Mouse (Mus musculus): ENCODE data around the gene Elovl2.

The Elovl2 gene

DNA sequence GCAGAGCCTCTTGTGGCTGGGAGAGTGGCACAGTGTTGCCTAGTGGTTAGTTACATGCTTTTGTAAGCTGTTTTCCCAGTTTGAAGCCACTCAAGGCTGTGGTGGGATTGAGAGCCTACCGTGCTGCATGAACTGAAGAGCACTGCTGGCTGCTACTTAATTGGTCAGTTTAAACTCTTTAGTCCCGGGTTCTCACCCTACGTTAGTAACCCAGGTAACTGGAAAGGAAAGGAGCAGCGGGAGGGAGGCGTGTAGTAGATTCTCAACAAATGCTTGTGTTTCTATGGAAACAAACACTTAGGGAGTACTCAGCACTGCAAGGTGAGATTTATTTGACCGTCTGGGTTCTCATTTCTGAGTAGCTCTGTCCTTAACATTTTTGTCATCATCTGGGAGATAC lies 32.3 kb downstream of the Elovl2 start:
- no peak for ATAC-seq (ENCODE audit: insufficient number of reproducible peaks, low FRiP score, low TSS enrichment)

DNA sequence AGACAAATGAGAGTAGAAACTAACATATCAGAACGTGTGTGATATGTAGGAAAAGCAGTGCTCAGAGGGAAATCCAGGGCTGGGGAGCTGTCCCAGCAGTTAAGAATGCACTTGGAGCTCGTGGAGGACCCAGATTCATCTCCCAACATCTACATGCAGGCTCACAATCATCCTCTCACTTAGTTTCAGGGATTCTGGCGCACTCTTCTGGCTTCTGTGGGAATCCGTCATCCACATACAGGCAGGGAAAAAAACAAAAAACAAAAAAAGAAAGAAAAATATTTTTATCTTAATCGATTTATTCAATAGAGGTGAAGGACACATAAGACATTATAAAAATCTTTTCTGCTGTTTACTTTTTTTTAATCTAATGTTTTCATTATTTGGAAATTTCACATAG lies 61.8 kb downstream of the Elovl2 start:
- no peak for ATAC-seq (ENCODE audit: insufficient number of reproducible peaks, low FRiP score, low TSS enrichment)

- no peak for ATAC-seq (ENCODE audit: insufficient number of reproducible peaks, low FRiP score, low TSS enrichment)
Observed at GRCm38 (mm10) chr13:41153146-41153545, 67.1 kb downstream of the Elovl2 start.

DNA sequence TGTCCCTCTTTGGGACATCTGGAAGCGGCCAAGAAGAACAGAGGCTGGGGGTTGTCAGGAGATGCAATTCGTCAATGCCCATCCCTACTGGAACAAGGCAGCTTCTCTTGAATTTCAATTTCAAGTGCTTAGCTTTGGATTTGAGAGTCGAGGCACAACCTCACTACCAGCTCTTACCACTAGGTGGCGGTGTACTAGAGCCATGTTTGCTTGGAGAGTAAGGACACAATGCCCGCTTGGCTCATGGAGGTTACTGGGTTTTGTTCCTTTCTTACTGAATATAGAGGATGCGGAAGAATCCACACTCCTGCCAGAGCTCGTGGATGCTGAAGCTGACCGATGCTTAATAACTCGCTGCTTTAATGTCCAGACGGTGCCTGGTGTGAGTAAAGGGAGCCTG lies 73.9 kb downstream of the Elovl2 start:
- peak; percentile 52; the same call in 1 of the 2 replicates for ATAC-seq (ENCODE audit: insufficient number of reproducible peaks, low FRiP score, low TSS enrichment)

GRCm38 (mm10) chr13:41145433-41145970 lies 74.7 kb downstream of the Elovl2 start:
- no peak for ATAC-seq (ENCODE audit: insufficient number of reproducible peaks, low FRiP score, low TSS enrichment)

GRCm38 (mm10) chr13:41134901-41135300 lies 85.3 kb downstream of the Elovl2 start:
- ATAC-seq (ENCODE audit: insufficient number of reproducible peaks, low FRiP score, low TSS enrichment), result 0 out of 2 replicates have a peak, but pooled peaks have one; percentile 36
